Mouse (Mus musculus): Measurements from ENCODE around the gene Lyve1.

The Lyve1 gene

DNA sequence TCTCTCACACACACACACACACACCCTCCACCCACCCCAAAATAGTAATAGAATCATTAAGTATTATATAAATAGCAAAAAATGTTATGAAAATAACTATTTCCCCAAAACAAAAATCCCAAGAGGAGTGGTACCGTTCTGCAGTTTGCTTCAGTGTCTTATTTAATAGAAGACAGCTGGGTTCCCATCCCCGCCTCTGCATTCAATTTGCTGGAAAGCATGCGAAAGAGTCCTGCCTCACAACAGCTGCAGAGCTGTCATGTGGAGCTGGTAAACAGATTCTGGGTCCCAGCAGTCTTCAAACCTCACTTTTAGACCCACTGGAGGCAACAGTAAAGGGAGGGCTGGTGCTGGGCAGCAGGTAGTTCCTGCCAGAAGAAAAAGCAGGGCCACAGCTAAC, 54.1 kb downstream of the Lyve1 start:
- peak; percentile 96 for DNase-seq

DNA sequence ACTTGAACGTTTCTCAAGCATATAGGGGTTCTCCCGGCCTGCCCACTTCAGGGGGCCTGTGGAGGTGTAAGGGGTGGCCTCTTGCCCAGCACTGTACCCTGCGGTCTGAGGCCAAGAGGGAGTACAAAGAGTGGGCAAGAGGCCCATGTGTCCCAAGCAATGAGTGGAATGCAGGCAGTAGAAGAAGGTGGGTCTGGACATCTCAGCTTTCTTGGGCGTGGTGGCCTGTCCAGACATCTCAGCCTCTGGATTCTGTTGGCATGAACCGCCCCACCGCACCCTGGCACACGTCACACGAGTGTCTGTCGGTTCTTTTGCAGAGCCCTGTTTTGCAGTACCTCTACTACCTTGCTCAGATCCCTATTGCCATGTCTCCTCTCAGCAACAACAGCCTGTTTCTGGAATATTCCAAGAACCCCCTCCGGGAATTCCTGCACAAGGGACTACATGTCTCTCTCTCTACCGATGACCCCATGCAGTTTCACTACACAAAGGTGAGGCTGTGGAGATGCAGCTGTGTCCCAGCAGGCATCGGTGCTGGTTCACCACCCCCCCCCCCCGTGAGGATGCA, 55.5 kb downstream of the Lyve1 start:
- DNase-seq = peak; percentile 90

DNA sequence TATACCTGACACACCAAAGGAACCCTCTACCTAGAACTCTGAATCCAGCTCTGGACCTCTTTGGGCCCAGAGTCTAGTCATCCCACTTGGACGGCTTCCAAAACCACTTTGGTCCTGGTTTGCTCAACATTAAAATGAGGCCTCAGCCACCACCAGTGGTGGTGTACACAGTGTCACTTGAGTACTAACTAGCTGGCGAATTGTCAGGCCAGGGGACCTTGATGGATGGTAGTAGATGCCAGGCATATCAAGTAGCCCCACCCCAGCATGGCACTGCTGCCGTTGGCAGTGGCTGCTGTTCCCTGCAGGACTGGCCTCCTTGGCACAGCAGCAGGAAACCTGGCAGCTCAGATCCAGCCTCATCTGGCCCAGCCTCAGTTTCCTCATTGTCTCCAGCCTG, 58.8 kb downstream of the Lyve1 start:
- peak; percentile 96 for DNase-seq

DNA sequence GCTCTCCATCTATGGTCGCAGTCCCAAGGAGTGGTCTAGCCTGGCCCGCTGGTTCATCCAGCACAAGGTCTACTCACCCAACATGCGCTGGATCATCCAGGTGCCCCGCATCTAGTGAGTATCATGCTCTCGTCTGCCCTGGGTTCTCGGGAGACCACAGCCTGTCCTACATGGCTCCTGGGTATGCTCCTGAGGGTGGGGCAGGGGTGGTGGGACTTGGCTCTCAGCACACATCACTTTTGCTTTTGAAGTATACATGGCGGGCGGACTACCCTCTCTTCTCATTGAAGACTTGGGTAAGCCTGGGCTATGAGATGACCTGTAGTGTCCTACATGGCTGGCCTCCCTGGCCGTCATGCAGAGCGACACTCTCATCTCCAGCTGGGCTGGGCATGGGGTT, 59.9 kb downstream of the Lyve1 start:
- DNase-seq = peak; percentile 91

- peak; percentile 97 for DNase-seq
These were observed 62.0 kb downstream of the Lyve1 start for GRCm38 (mm10) chr7:110801028-110801427.
